Mouse (Mus musculus): Measurements from ENCODE around the gene Olfr1444.

Olfr1444 gene

DNA sequence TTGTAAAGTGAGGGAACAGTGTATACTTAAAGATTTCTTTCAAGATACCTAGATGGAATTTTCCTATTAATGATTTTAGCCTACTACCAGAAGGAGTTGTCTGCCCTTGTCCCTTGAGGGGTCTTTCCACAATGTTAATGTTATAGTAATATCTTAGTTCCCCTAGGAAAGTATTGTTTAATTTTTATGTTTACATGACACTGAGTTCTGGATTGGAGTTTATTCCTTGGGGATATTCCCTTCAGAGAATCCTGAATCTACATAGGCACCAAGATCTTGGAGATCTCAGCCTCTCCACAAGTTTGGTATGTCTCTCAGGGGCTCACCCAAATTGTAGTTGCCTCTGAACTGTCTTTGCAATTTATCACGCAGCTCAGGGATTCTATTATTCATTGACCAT, at the start of gene Olfr1444:
Olfr1444 (plus strand) TSS at position 301 of the 400 bp plus-strand sequence.
- no peak for DNase-seq (ENCODE audit: low read depth, low spot score)

DNA sequence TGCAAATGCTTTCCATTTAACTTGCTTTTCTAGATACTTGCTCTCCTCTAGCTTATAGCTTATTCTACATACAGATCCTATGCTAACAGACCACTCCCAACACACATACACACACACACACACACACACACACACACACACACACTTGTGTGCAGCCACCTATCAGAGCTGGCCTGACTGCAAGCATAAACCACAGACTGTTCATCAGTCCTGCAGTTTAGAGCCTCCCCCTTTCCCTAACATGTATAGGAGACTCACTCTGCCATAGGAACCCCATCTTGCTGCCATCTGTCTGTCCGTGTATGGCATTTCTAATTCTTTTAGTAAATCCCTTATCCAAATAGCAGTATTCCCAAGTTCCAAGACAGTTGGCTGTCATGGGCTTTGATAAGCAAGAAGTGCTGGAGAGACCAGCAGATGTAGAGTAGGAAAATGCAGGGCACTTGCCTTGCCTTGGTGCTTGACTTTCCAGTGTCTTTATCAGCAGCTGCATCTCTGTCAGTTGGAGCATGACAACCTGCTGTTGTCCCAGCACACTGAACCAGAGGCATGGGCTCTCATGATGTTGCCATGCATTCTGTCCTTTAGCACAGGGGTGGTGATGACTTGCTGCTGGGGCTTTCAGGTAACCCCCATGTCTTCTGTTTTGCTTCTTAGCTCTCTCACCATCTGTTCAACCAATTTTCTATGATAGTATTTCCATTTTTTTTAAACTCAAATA, 44.3 kb upstream of the Olfr1444 start:
- DNase-seq (ENCODE audit: low read depth, low spot score), result no peak

DNA sequence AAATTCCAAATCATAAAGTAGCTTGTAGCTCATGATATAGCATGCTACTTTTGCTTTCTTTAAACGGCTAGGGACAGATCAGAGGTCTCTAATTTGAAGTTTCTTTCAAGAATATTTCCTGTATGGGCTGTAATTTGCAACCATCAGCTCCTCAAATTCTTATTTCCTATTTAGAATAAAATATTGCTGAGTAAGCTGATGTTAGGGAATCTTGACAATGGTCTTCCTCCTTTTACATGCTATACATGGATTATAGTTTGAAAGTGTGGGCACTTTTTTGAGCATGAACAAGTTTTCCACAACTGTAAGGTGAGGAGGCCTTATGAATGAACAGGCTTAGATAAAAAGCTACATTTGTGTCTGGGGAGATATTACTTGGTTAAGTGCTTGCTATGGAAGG, 43.2 kb upstream of the Olfr1444 start:
- DNase-seq (ENCODE audit: low read depth, low spot score), result no peak

DNA sequence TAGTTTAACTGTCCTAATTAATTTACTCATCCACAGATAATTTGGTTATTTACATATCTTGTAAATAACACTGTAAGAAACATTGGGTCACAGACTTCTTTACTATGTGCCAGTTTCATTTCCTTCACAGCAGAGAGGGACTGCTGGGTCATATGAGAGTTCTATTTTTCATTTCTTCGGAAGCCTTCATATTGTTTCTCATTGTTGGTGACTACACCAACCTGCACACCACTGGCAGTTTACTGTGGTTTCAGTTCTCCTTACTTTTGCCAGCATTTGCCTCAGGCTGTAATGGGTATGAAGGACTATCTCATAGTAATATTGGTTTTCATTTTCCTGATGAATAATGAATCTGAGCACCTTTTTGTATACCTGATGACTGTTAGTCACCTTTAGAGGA, 38.6 kb upstream of the Olfr1444 start:
- DNase-seq (ENCODE audit: low read depth, low spot score), result no peak

DNA sequence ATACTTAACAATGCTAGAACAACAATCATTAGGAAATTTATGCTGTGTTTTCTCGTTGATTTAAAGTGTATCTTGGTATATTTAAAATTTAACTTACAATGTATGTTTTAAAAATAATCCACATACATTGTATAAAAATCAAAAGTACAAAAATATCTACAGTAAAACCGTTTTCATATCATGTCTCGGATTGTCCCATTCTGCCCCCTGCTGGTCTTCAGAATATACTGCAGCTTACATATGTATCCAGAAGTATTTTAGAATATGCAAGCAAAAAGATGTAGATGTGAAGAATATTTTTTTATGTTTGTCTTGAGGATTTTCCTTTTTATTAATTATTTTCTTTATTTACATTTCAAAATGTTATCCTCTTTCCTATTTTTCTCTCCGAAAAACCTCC, 36.7 kb upstream of the Olfr1444 start:
- peak; percentile 84 for DNase-seq (ENCODE audit: low read depth, low spot score)

DNA sequence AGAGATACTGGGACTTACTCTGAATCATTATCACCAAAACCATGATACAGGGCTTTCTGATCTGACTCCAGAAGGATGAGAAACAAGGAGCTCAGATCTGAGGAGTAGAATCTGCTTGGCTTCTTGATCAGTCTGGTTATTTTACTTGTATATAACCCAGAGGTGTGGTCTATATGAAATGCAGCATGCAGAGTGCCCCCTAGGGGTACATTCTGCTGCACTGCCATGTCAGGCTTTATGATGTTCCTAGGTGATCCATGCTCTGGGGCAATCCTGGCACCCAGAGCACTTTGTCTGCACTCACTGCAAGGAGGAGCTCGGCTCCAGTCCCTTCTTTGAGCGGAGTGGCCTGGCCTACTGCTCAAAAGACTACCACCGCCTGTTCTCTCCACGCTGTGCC, 32.5 kb upstream of the Olfr1444 start:
- peak; percentile 45 for DNase-seq (ENCODE audit: low read depth, low spot score)

DNA sequence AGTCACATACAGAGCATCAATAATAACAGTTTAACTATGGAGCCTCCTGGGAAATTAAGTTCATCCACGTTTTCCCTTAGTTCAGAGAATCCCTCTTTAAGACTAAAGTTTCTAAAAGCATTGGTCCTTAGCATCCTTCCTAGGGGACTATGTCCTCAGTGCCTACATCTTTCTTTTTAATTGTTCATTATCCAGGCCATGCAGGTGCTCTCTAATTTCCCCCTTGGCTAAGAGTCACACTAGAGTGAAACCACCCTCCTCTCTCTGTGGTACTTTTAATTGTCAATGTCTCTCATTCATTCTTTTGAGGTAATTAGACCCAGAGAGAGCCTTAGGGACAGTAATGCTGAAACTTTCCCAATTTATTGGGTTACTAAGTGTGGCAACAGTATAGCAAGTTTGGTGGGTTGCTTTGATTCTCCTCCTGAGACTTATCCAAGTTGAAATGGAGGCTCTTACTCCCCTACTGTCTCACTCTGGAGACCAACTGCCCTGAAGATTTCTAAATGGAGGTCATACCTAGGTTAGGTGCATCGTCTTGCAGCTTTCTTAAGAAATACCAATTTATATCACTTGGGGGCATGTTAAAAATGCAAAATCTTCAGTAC, 26.2 kb upstream of the Olfr1444 start:
- no peak for DNase-seq (ENCODE audit: low read depth, low spot score)

DNA sequence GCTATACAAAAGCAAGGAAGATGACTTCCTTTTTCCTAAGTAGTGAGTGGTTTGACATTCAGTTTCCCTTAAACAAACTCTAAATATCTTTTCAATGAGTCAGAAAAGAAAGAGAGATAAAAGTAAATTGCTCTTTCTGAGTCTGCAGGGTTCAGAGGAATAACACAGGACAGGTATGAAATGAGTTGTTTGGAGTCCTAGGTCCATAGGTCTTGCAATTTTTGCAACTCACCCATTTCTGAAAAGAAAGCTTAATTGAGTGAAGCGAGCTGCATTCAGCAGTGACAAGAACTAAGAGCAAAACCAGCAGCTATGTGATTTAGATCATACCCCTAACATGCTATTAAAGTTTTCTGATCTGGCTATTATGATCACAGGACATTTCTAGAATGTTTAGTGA, 25.5 kb upstream of the Olfr1444 start:
- DNase-seq (ENCODE audit: low read depth, low spot score), result no peak

DNA sequence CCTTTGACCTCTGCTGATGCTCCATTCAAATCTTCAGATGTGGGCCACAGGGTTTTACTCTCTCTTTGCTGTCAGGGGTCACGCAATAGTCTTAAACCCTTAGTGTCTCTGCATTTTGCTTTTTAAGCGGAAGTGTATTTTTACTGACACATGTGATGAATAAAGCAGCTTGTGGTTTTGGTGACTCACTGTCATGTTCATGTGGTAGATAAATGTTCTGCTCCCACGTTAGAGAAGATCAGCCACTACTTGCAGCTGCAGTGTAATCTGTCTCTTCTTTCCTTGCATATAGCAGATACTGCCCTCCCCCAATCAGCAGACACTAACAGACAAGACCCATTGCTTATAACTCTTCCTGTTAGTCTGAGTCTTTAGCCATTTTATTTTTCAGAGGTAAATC, 23.5 kb upstream of the Olfr1444 start:
- peak; percentile 80 for DNase-seq (ENCODE audit: low read depth, low spot score)

DNA sequence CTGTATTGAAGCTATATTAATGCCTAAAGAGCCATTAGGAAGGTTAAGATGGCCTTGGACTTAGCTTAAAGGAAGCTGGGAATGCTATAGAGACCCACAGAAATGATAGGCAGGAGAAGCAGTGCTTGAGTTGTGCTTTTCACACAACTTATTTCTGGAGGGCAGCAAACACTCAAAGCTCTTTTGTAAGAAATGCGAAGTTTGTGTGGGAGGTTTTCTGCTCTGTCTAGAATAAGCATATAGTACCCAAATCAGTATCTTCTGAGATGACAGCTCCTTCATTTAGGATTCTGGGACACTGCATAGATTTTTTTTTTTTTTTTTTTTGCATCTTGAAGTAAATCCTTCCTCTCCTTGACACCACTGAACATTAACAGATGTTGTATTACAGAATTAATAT, 18.6 kb upstream of the Olfr1444 start:
- DNase-seq (ENCODE audit: low read depth, low spot score), result no peak

DNA sequence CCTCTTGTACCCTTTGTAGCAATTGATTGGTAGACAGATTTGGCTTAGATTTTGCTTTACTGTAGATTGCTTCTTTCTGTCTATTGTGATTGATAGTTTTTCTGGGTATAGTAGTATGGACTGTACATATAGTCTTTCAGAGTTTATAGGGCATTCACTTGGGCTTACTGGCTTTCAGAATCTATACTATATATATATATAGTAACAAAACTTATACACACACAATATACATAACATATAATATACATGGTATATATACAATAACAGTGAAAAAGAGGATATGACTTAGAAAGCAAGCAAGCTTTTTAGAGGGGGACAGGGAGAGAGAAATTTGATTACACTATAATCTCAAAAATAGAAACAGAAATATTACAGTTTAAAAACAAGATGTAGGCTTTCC, 10.7 kb upstream of the Olfr1444 start, which contains the start of gene Gm5244:
Gm5244 (plus strand) TSS at position 301 of the 400 bp plus-strand sequence.
- no peak for DNase-seq (ENCODE audit: low read depth, low spot score)

DNA sequence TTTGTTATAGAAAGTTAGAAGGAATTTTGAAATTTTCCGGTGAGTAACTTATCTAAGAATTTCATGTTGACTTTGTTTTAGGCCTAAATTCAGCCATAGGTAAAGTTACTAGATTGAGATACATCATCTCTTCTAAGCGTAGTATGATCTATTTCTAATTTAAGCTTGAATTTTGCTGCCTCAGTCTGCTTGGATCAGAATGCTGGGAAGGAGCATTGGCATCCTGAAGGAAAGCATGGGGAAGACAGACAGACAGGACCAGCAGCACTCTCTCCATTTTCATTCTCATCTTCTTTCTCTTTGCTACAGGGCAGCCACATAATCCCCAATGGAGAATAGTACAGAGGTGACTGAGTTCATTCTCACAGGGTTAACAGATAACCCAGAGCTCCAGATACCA, 26.5 kb downstream of the Olfr1444 start, which contains the start of gene Olfr1445:
Olfr1445 (plus strand) TSS at position 301 of the 400 bp plus-strand sequence.
- no peak for DNase-seq (ENCODE audit: low read depth, low spot score)

DNA sequence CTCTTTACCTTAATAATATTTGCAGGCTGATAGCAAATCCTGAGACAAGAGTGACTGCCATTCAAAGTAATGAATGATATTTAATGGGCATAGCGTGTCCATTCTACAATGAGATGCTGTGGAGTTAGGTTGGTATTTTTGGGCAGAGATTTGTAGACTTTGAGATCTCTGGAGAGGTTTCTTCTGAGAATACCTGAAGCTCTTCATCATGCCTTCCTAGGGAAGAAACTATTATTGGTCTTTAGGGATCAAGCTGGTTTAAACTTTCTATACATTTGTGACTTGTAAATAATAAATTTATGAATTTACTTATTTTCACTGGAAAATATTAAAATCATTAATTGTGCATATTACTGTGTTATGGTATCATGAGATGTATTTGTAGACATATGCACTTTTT, 36.3 kb downstream of the Olfr1444 start, which contains the start of gene Olfr1446:
Olfr1446 (minus strand) TSS at position 101 of the 400 bp plus-strand sequence.
- no peak for DNase-seq (ENCODE audit: low read depth, low spot score)

DNA sequence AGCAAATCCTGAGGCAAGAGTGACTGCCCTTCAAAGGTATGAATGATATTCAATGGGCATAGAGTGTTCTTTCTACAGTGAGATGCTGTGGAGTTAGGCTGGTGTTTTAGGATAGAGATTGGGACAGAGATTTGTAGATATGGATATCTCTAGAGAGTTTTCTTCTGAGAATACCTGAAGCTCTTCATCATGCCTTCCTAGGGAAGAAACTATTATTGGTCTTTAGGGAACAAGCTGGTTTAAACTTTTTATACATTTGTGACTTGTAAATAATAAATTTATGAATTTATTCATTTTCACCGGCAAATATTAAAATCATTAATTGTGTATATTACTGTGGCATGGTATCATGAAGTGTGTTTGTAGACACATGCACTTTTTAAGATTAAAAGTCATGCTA, 46.6 kb downstream of the Olfr1444 start, which contains the start of gene Olfr1447:
Olfr1447 (minus strand) TSS at position 101 of the 400 bp plus-strand sequence.
- DNase-seq (ENCODE audit: low read depth, low spot score), result no peak
